ENCODE assay signal across 8 mouse cellular contexts in the genomic region with DNA sequence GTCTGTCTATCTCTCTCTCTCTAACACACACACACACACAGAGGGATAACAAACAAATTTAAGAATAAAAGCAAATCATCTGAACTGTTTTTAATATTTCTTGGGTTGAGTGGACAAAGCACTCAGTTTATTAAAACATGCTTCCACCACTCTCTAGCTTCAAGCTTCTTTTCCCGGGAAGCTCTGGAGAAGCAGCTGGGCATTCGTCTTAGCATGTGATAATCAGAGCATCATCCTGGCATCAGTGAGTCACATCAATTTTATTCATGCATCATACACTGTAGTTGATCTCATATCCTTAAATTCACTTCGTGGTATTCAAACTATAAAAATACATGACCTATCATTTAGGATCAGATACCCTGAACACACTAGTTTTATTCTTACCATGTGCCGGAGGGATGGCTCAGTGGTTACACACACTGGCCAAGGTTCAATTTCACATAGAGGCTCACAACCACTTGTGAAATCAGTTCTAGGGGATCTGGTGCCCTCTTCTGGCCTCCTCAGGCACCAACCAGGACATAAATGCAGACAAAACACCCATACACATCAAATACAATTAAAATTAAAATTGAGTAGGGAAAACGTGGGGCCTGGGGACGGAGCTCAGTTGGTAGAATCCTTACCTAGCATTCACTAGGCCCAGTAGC.
DNase-seq lines count a peak whose midpoint lies in the region; ATAC-seq and TF ChIP-seq lines count a peak whose summit lies in the region.

No protein-coding gene starts in this region.

- no peak overlapping the region for H3ac ChIP-seq in C2C12 (ENCODE audit: control insufficient read depth, insufficient read length, low read depth)

- DNase-seq in heart, postnatal 4 days = peak; percentile 42
- no peak for DNase-seq in midbrain, embryonic 10.5 days (ENCODE audit: low spot score)
- no peak for DNase-seq in left cerebral cortex, adult 8-10 months (ENCODE audit: low spot score in 2 of 2)

- no peak for TF ChIP-seq POLR2A in bone marrow, adult 2 months (IDR thresholded peaks at IDR 0.05; ENCODE audit: borderline replicate concordance, control insufficient read depth, low read depth, low read length)

- ATAC-seq in heart, embryonic 11.5 days (replicated peaks; ENCODE audit: insufficient number of reproducible peaks, low FRiP score, low TSS enrichment) = no peak
- ATAC-seq in megakaryocyte, adult 5-6 weeks (ENCODE audit: poor library complexity, severe bottlenecking) = peak; percentile 61
- ATAC-seq in activated CD4-positive, CD25-positive, alpha-beta regulatory T cell, adult 4 months = no peak

- no peaks in the 10 kb centered on the region for H3K27me3 ChIP-seq in heart, embryonic 11.5 days (ENCODE audit: control insufficient read depth, insufficient read depth, low read length)
- no peaks in the 10 kb centered on the region for H3K27me3 ChIP-seq in C2C12 (ENCODE audit: control insufficient read depth, insufficient read depth, insufficient read length)
- no peaks in the 10 kb centered on the region for H3K27me3 ChIP-seq in midbrain, embryonic 10.5 days (ENCODE audit: low read depth, poor library complexity, severe bottlenecking)

- H3K4me2 ChIP-seq in heart, embryonic 11.5 days = no peak overlapping the region

- no peaks in the 10 kb centered on the region for H3K36me3 ChIP-seq in heart, embryonic 11.5 days (ENCODE audit: control insufficient read depth, insufficient read depth, low read length)
- H3K36me3 ChIP-seq in C2C12 (ENCODE audit: control insufficient read depth, insufficient read depth) = peaks cover 8% of the 10 kb centered on the region
- peaks cover 8% of the 10 kb centered on the region for H3K36me3 ChIP-seq in midbrain, embryonic 10.5 days

- TF ChIP-seq CTCF in C2C12 (IDR thresholded peaks at IDR 0.05; ENCODE audit: control insufficient read depth, insufficient read depth, insufficient read length) = no peak
- peak; percentile 73 for TF ChIP-seq CTCF in bone marrow, adult 2 months (IDR thresholded peaks at IDR 0.05; ENCODE audit: control insufficient read depth, insufficient read depth, low read length)

- H3K79me2 ChIP-seq in C2C12 (ENCODE audit: control insufficient read depth, insufficient read depth) = peaks cover 93% of the 10 kb centered on the region

- peaks cover 29% of the 10 kb centered on the region for H3K79me3 ChIP-seq in C2C12 (ENCODE audit: low read depth)

- H3K9me3 ChIP-seq in heart, embryonic 11.5 days (replicated peaks; ENCODE audit: control insufficient read depth, low read length) = no peaks in the 10 kb centered on the region
- H3K9me3 ChIP-seq in midbrain, embryonic 10.5 days (replicated peaks) = no peaks in the 10 kb centered on the region

- no peak overlapping the region for H3K27ac ChIP-seq in heart, embryonic 11.5 days (ENCODE audit: low read depth, low read length)
- H3K27ac ChIP-seq in bone marrow, adult 2 months (ENCODE audit: control insufficient read depth, insufficient read depth, low read depth, low read length, poor library complexity) = no peak overlapping the region
- no peak overlapping the region for H3K27ac ChIP-seq in midbrain, embryonic 10.5 days (replicated peaks)

- H3K4me1 ChIP-seq in heart, embryonic 11.5 days (ENCODE audit: control insufficient read depth, insufficient read depth, low read length) = peaks cover 16% of the 10 kb centered on the region; the same call in 1 of the 2 replicates
- H3K4me1 ChIP-seq in bone marrow, adult 2 months (ENCODE audit: control insufficient read depth, insufficient read depth, low read length) = peaks cover 2% of the 10 kb centered on the region; the same call in 1 of the 2 replicates
- H3K4me1 ChIP-seq in midbrain, embryonic 10.5 days = no peaks in the 10 kb centered on the region

- H3K9ac ChIP-seq in heart, embryonic 11.5 days (ENCODE audit: low read depth, low read length) = no peak overlapping the region

- 67% methylated on average over 6 of the region's 6 CpGs for WGBS in heart, embryonic 11.5 days (ENCODE audit: insufficient replicate concordance)
- WGBS in bone marrow, adult 2 months = 50% methylated on average over 6 of the region's 6 CpGs
- WGBS in midbrain, embryonic 10.5 days = 78% methylated on average over 6 of the region's 6 CpGs

- H3K4me3 ChIP-seq in heart, embryonic 11.5 days (ENCODE audit: low read depth, low read length) = no peak overlapping the region
- H3K4me3 ChIP-seq in C2C12 (ENCODE audit: insufficient read depth, poor library complexity, severe bottlenecking) = no peak overlapping the region
- no peak overlapping the region for H3K4me3 ChIP-seq in bone marrow, adult 2 months (replicated peaks; ENCODE audit: control insufficient read depth, low read depth, low read length)
- no peak overlapping the region for H3K4me3 ChIP-seq in midbrain, embryonic 10.5 days

TF ChIP-seq in C2C12, 6 proteins besides CTCF, POLR2A, EP300 and RAD21:
- no peak for TF ChIP-seq MAX (IDR thresholded peaks at IDR 0.05)
- TF ChIP-seq USF1 (IDR thresholded peaks at IDR 0.05; ENCODE audit: low read depth) = peak; percentile 31
- peak; percentile 22 for TF ChIP-seq FOSL1 (IDR thresholded peaks at IDR 0.05; ENCODE audit: insufficient read depth, low read length, poor library complexity, severe bottlenecking)
- TF ChIP-seq CEBPB (IDR thresholded peaks at IDR 0.05; ENCODE audit: low read depth) = peak; percentile 73
- peak; percentile 76 for TF ChIP-seq MYOD1 (IDR thresholded peaks at IDR 0.05; ENCODE audit: control insufficient read depth, insufficient read length, low read depth)
- no peak for TF ChIP-seq MYOG (IDR thresholded peaks at IDR 0.05; ENCODE audit: control insufficient read depth, extremely low read depth, insufficient read length)
